Mouse (Mus musculus) liver, adult 2 months (tissue): ENCODE data around the gene Hils1. TPM values are rescaled to one million over a fixed set of nuclear protein-coding genes. Genes with fewer than 3 reads are reported as not detected.
A peak's percentile ranks its signal among the peaks of the same experiment; 100 is the strongest.
"Not testable (repeated sequence)": the region's sequence is repeated elsewhere in the genome, so short reads cannot be mapped to it uniquely, and the experiment has no call there.

Source experiments
- DNase-seq: peaks from one replicate; pipeline ENCODE4 v3.0.0-alpha.2; 2011; ENCODE audit warnings: low read depth, low spot score; ENCODE audit errors: extremely low read depth
- H3K27ac ChIP-seq: fragments of 200-500 bp; replicated peaks from 2 replicates; pipeline ENCODE4 v1.5.1; 2012; ENCODE audit warnings: low read depth, mild to moderate bottlenecking, control low read depth, inconsistent platforms, low read length; ENCODE audit not compliant: insufficient read depth
- H3K27me3 ChIP-seq: fragments of 200-500 bp; 2 replicates; pipeline ENCODE4 v1.6.1; 2012; ENCODE audit warnings: mild to moderate bottlenecking, moderate library complexity, low read length, inconsistent platforms; ENCODE audit not compliant: control insufficient read depth, insufficient read depth
- H3K36me3 ChIP-seq: fragments of 200-500 bp; 2 replicates; pipeline ENCODE4 v1.6.1; 2012; ENCODE audit warnings: low read length, inconsistent platforms; ENCODE audit not compliant: control insufficient read depth, insufficient read depth
- H3K4me1 ChIP-seq: fragments of 200-500 bp; 2 replicates; pipeline ENCODE4 v1.6.1; 2011; ENCODE audit warnings: low read length; ENCODE audit not compliant: control insufficient read depth, insufficient read depth
- H3K4me3 ChIP-seq: fragments of 200-500 bp; 2 replicates; pipeline ENCODE4 v1.5.1; 2011; ENCODE audit warnings: low read depth, mild to moderate bottlenecking, control low read depth, low read length, moderate library complexity; ENCODE audit not compliant: insufficient read depth
- H3K79me2 ChIP-seq: fragments of 200-500 bp; 2 replicates; pipeline ENCODE4 v1.6.1; 2012; ENCODE audit warnings: inconsistent platforms, mild to moderate bottlenecking, low read length, moderate library complexity; ENCODE audit not compliant: control insufficient read depth, insufficient read depth
- H3K9ac ChIP-seq: fragments of 200-500 bp; 2 replicates; pipeline ENCODE4 v1.6.1; 2012; ENCODE audit warnings: low read depth, mild to moderate bottlenecking, control low read depth, inconsistent platforms, low read length
- CTCF ChIP-seq: fragments of 200-500 bp; IDR thresholded peaks from 2 replicates; pipeline ENCODE4 v1.5.1; 2011; ENCODE audit warnings: low read depth, low read length, control low read depth
- POLR2A ChIP-seq: fragments of 200-500 bp; IDR thresholded peaks from 2 replicates; pipeline ENCODE4 v1.6.1; 2011; ENCODE audit warnings: low read length, control low read depth; ENCODE audit not compliant: insufficient read depth; ENCODE audit errors: extremely low read depth
- WGBS: fragments of 180-500 bp; shearing (Covaris S2); methylation state at CpG from one replicate; pipeline ENCODE4 v1.1.7; 2018; 5-methylcytosine and 5-hydroxymethylcytosine counted together
- polyA plus RNA-seq: library from polyadenylated mRNA; depleted of rRNA; stranded (reverse); fragments of >200 nt; gene quantifications from 2 replicates; pipeline ENCODE4 v1.2.3, GENCODE M21; 2012
- total RNA-seq: library from RNA; depleted of rRNA; stranded (reverse); fragments of >200 nt; gene quantifications from 2 replicates; pipeline ENCODE4 v1.2.3, GENCODE M21; 2014

The Hils1 gene
- total and polyA plus RNA-seq, 2 experiments, result not detected

GRCm38 (mm10) chr11:94955103-94955502, 12.3 kb upstream of the Hils1 start:
- Histone ChIP-seq H3K4me1 (peaks cover 3% of the 10 kb centered on the region; the same call in 1 of the 2 replicates), H3K9ac (no peak overlapping the region), H3K79me2 (no peaks in the 10 kb centered on the region), H3K36me3 (no peaks in the 10 kb centered on the region), H3K27me3 (no peaks in the 10 kb centered on the region), H3K4me3 (no peak overlapping the region), H3K27ac (no peak overlapping the region)
- no peak for DNase-seq
- TF ChIP-seq POLR2A, result no peak
- no peak for TF ChIP-seq CTCF
- WGBS, result 84% methylated on average over 9 of the region's 9 CpGs

- TF ChIP-seq CTCF (no peak), POLR2A (no peak)
- Histone ChIP-seq H3K4me1 (peaks cover 3% of the 10 kb centered on the region; the same call in 1 of the 2 replicates), H3K4me3 (no peak overlapping the region), H3K36me3 (no peaks in the 10 kb centered on the region), H3K9ac (no peak overlapping the region), H3K79me2 (no peaks in the 10 kb centered on the region), H3K27me3 (no peaks in the 10 kb centered on the region), H3K27ac (no peak overlapping the region; the same call in 1 of the 2 replicates)
- 80% methylated on average over 9 of the region's 9 CpGs for WGBS
- DNase-seq, result no peak
Measured at GRCm38 (mm10) chr11:94957693-94958064, 9.7 kb upstream of the Hils1 start.

GRCm38 (mm10) chr11:94958065-94958858, 9.1 kb upstream of the Hils1 start:
- peak; percentile 47 for DNase-seq
- TF ChIP-seq POLR2A, result no peak
- no peak for TF ChIP-seq CTCF
- WGBS, result 12% methylated on average over 8 of the region's 8 CpGs
- no peaks in the 10 kb centered on the region for H3K27me3 ChIP-seq
- peak overlapping the region; percentile 32; the same call in 1 of the 2 replicates for H3K27ac ChIP-seq
- H3K4me1 ChIP-seq, result peaks cover 3% of the 10 kb centered on the region; the same call in 1 of the 2 replicates
- H3K4me3 ChIP-seq, result 0 out of 2 replicates have a peak overlapping the region, but pooled peaks have one; percentile 9
- no peaks in the 10 kb centered on the region for H3K79me2 ChIP-seq
- H3K36me3 ChIP-seq, result no peaks in the 10 kb centered on the region
- no peak overlapping the region; the same call in 1 of the 2 replicates for H3K9ac ChIP-seq

- H3K79me2 ChIP-seq, result no peaks in the 10 kb centered on the region
- H3K4me1 ChIP-seq, result peaks cover 3% of the 10 kb centered on the region; the same call in 1 of the 2 replicates
- no peak for DNase-seq
- no peaks in the 10 kb centered on the region for H3K27me3 ChIP-seq
- WGBS, result 74% methylated on average over 5 of the region's 5 CpGs
- no peak overlapping the region for H3K4me3 ChIP-seq
- H3K27ac ChIP-seq, result no peak overlapping the region
- no peak overlapping the region for H3K9ac ChIP-seq
- H3K36me3 ChIP-seq, result no peaks in the 10 kb centered on the region
- no peak for TF ChIP-seq POLR2A
Measured at GRCm38 (mm10) chr11:94962534-94963101, 4.8 kb upstream of the Hils1 start.

GRCm38 (mm10) chr11:94968187-94968586, 794 bp downstream of the Hils1 start:
- Histone ChIP-seq H3K79me2 (no peaks in the 10 kb centered on the region), H3K4me3 (no peak overlapping the region), H3K4me1 (no peaks in the 10 kb centered on the region), H3K9ac (no peak overlapping the region), H3K36me3 (no peaks in the 10 kb centered on the region), H3K27me3 (no peaks in the 10 kb centered on the region), H3K27ac (no peak overlapping the region)
- DNase-seq, result no peak
- WGBS, result 75% methylated on average over 7 of the region's 7 CpGs
- TF ChIP-seq POLR2A, result no peak
- no peak for TF ChIP-seq CTCF

- H3K4me3 ChIP-seq, H3K9ac ChIP-seq, H3K79me2 ChIP-seq, H3K27ac ChIP-seq, H3K36me3 ChIP-seq, H3K27me3 ChIP-seq, DNase-seq, H3K4me1 ChIP-seq: not testable (repeated sequence)
- whole genome bisulfite sequencing, result 87% methylated on average over 4 of the region's 4 CpGs
Measured at GRCm38 (mm10) chr11:94969709-94970108, 2.3 kb downstream of the Hils1 start.
